Mouse (Mus musculus) cerebellum, adult 18-20 months (tissue): Measurements from ENCODE around the gene Wrnip1.

ENCODE experiments used
- DNase-seq, 2 experiments: peaks; one replicate each; pipeline ENCODE4 v3.0.0; 2021

Gene Wrnip1

GRCm38 (mm10) chr13:32807624-32808023, 5.8 kb downstream of the Wrnip1 start:
- DNase-seq = no peak

- DNase-seq = no peak
Observed at GRCm38 (mm10) chr13:32819241-32819640, 17.4 kb downstream of the Wrnip1 start.

- DNase-seq = no peak
Observed at GRCm38 (mm10) chr13:32819926-32820325, 18.1 kb downstream of the Wrnip1 start.

GRCm38 (mm10) chr13:32821671-32822070, 19.8 kb downstream of the Wrnip1 start:
- no peak for DNase-seq

GRCm38 (mm10) chr13:32823126-32823525, 21.3 kb downstream of the Wrnip1 start:
- no peak for DNase-seq

GRCm38 (mm10) chr13:32824377-32825330, 22.8 kb downstream of the Wrnip1 start:
- no peak for DNase-seq

- DNase-seq = no peak
Observed at GRCm38 (mm10) chr13:32825546-32825945, 23.7 kb downstream of the Wrnip1 start.

GRCm38 (mm10) chr13:32827111-32827822, 25.4 kb downstream of the Wrnip1 start:
- DNase-seq = no peak

- DNase-seq = peak; percentile 53 to 56
Observed at GRCm38 (mm10) chr13:32827951-32828350, 26.1 kb downstream of the Wrnip1 start.

GRCm38 (mm10) chr13:32828886-32829285, 27.0 kb downstream of the Wrnip1 start:
- no peak for DNase-seq

GRCm38 (mm10) chr13:32831505-32832273, 29.9 kb downstream of the Wrnip1 start:
- DNase-seq = no peak

GRCm38 (mm10) chr13:32832776-32833175, 30.9 kb downstream of the Wrnip1 start:
- DNase-seq = no peak

GRCm38 (mm10) chr13:32833237-32833636, 31.4 kb downstream of the Wrnip1 start:
- DNase-seq = no peak

GRCm38 (mm10) chr13:32834513-32834912, 32.7 kb downstream of the Wrnip1 start:
- no peak for DNase-seq

- DNase-seq = no peak
Observed at GRCm38 (mm10) chr13:32839314-32839713, 37.5 kb downstream of the Wrnip1 start.

- DNase-seq = no peak
Observed at GRCm38 (mm10) chr13:32841349-32841748, 39.5 kb downstream of the Wrnip1 start.

- no peak for DNase-seq
Observed at GRCm38 (mm10) chr13:32846221-32846620, 44.4 kb downstream of the Wrnip1 start.

- DNase-seq = no peak
Observed at GRCm38 (mm10) chr13:32849092-32849491, 47.3 kb downstream of the Wrnip1 start.

GRCm38 (mm10) chr13:32849531-32850123, 47.8 kb downstream of the Wrnip1 start:
- no peak for DNase-seq

GRCm38 (mm10) chr13:32850156-32850555, 48.3 kb downstream of the Wrnip1 start:
- DNase-seq = no peak

- DNase-seq = no peak
Observed at GRCm38 (mm10) chr13:32850668-32851404, 49.0 kb downstream of the Wrnip1 start, which contains the start of gene Serpinb1a. Gene Serpinb1a (minus strand): TSS chr13:32851185.

GRCm38 (mm10) chr13:32851967-32852366, 50.1 kb downstream of the Wrnip1 start:
- DNase-seq = peak; percentile 33
